Mouse (Mus musculus): ENCODE measurements around the gene Man2a2.

GRCm38 (mm10) chr7:80356351-80356750 is 14.8 kb downstream of the Man2a2 start:
- TF ChIP-seq CTCF (IDR thresholded peaks at IDR 0.05; ENCODE audit: borderline replicate concordance, insufficient read depth, low read length) (no peak), POLR2A (IDR thresholded peaks at IDR 0.05; ENCODE audit: low read depth, low read length) (no peak)

Measured in embryonic fibroblast, embryonic 13.5 days (primary cell).